Mouse (Mus musculus) large intestine, adult 2 months (tissue): ENCODE results near the gene Il22ra1. TPM values are rescaled to one million over a fixed set of nuclear protein-coding genes. Genes with fewer than 3 reads are reported as not detected.
A peak's percentile ranks its signal among the peaks of the same experiment; 100 is the strongest.

Experiments
- DNase-seq: peaks from one replicate; pipeline ENCODE4 v3.0.0-alpha.2; 2012; ENCODE audit warnings: low read depth, low spot score
- WGBS: fragments of 180-500 bp; shearing (Covaris S2); methylation state at CpG from one replicate; pipeline ENCODE4 v1.1.7; 2018; 5-methylcytosine and 5-hydroxymethylcytosine counted together
- polyA plus RNA-seq: library from polyadenylated mRNA; depleted of rRNA; stranded (reverse); fragments of >200 nt; gene quantifications from 2 replicates; pipeline ENCODE4 v1.2.3, GENCODE M21; 2012

Il22ra1 gene
- polyA plus RNA-seq, 1 experiment: 32.7 TPM

GRCm38 (mm10) chr4:135730204-135730603 is 2.2 kb downstream of the Il22ra1 start:
- no peak for DNase-seq
- 49% methylated on average over 9 of the region's 9 CpGs for WGBS

- 68% methylated on average over 8 of the region's 8 CpGs for WGBS
- DNase-seq: no peak
Observed at GRCm38 (mm10) chr4:135730951-135731350, 3.0 kb downstream of the Il22ra1 start.

DNA sequence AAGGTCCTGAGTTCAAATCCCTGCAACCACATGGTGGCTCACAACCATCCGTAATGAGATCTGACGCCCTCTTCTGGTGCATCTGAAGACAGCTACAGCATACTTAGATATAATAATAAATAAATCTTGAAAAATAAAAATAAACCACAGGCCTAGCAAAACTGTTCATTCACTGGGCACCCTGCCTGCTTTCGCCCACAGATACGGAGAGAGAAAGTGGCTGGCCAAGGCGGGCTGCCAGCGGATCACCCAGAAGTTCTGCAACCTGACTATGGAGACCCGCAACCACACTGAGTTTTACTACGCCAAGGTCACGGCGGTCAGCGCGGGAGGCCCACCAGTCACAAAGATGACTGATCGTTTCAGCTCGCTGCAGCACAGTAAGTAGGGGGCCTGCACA is 5.9 kb downstream of the Il22ra1 start:
- DNase-seq: no peak
- WGBS: 95% methylated on average over 14 of the region's 14 CpGs

DNA sequence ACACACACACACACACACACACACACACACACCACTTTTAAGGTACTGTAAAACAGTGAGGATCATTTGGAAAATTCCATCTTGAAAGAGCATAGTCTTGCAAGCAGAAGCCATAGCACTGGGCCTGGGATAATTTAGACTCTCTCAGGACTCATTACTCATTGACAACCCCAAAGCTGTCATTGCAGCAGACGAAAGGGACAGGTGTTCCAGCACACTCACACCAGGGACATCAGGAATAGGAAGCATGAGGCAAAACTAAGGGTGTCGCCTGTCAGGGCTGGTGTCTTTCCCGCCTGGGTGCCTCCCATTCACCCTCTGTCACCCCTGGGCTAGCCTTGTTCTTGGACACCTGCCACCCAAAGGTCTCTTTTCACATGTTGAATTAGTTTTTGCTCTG is 8.9 kb downstream of the Il22ra1 start:
- 53% methylated on average over 3 of the region's 3 CpGs for WGBS
- DNase-seq: no peak

GRCm38 (mm10) chr4:135738237-135738636 is 10.3 kb downstream of the Il22ra1 start:
- DNase-seq: no peak
- 47% methylated on average over 5 of the region's 5 CpGs for WGBS

DNA sequence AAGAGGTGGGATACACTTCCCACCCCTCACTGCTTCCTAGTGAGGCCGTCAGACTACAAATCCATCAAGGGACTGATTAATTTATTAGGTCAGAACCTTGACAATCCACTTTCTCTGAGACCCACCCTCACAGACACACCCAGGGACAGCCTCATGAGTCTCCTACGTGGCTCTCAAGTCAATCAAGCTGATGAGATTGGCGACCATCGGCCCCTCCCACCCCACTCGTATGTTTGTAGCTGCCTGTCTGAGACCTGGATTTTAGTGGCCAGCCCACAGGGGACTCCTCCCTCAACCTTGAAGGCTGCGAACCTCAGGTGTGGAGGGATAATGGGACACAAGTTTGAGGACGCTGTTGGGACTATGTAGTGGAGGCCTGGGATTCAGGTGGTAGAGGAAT is 11.2 kb downstream of the Il22ra1 start:
- no peak for DNase-seq
- WGBS: 35% methylated on average over 7 of the region's 7 CpGs

- 68% methylated on average over 14 of the region's 14 CpGs for WGBS
- DNase-seq: no peak
Observed at GRCm38 (mm10) chr4:135739672-135740071, 11.7 kb downstream of the Il22ra1 start.

DNA sequence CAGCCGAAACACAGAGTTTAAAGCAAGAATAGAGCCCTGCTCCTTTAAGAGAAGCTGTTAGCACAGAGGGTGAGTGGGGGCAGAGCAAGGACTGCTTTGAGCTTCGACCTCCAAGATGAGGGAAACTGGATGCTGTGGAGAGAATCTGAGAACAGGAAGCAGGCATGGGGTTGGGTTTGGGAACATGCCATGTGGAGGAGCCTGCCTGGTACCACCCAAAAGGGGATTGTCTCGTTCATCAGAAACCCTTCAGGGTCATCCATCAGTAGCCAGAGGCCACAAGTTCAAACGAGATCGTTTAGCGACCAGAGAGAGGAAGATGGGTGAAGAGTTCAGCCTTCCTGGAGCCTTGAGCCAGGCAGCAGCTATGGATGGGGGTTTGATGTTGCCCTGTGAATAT is 15.5 kb downstream of the Il22ra1 start:
- no peak for DNase-seq
- WGBS: 34% methylated on average over 6 of the region's 6 CpGs

DNA sequence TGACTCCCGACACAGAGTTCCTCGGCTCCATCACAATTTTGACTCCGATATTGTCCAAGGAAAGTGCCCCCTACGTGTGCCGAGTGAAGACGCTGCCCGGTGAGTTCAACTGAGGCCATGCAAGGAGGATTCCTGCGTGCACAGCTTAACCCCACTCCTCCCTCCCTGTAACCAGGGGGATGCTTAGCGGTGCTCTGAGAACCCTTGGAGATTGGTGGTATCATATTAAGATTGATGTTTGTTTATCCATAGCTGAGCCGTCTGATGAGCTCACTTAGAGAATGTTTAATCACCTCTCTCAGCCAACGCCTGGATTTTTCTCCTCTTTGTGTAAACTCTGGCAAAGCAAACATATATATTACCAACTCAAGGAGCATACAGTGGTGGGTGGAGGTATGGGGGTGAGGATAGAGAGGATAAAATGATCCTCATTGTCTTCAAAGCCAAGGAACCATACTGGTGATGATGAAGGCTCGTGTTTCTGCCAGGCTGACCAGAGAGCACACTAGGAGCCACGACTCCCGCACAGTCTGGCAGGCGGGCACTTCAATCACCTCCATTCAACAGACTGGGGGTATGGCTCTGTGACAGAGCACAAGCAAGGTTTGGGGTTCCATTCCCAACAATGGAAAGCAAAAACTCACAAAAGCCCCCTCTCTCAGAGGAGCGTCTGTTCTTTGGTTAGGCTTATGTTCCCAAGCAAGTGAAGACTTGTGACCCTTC is 16.9 kb downstream of the Il22ra1 start:
- DNase-seq: no peak
- WGBS: 15% methylated on average over 16 of the region's 16 CpGs

DNA sequence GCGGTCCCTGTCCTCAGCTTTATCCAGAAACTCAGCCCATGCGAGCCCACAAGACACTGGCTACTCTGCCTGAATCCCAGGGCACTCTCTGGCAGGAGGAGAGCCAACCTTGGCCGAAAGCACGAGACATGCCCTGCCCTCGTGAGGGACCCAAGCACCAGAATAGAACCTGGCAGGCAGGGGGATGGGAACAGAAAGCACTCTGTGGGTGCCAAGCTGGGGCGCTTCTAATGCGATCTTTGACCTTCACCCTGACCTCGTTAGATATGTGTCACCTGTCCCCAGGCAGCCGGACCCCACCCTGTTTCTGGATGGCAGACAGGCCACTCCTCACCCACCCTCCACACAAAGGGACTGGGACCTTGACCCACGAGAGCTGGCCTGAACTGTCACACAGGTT is 17.6 kb downstream of the Il22ra1 start:
- 39% methylated on average over 10 of the region's 10 CpGs for WGBS
- DNase-seq: no peak

- no peak for DNase-seq
- 69% methylated on average over 8 of the region's 8 CpGs for WGBS
Observed at GRCm38 (mm10) chr4:135750896-135751295, 22.9 kb downstream of the Il22ra1 start.

DNA sequence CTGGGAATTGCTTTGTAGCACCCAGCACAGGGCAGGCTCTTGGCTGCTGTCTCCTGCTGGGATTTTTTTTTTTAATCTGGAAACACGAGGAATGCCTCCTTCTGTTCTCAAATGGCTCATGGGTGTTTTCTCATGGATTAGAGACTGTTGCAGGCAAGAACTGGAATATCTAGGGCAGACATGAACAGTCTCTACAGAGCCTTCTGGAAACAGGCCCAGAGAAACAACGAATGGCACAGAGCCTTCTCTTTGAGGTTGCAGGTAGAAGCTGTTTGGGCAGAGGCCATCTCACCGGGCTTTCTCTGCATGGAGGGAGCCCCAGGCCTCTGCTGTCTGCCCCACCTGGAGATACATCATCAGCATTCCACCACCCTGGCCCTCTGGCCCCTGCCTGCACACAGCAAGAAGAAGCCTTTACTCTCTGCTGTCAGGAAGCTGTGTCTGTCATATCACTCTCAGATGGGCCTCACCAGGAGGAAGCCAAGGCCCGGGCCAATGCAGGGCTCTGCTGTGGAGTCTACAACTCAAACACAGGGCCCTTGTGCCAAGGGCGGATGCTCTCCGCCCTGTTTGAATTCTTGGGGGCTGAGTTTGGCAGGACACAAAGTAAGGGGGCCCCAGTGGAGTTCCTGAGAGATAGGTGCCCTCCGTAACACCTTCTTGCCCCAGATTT is 24.3 kb downstream of the Il22ra1 start:
- 31% methylated on average over 7 of the region's 7 CpGs for WGBS
- no peak for DNase-seq

DNA sequence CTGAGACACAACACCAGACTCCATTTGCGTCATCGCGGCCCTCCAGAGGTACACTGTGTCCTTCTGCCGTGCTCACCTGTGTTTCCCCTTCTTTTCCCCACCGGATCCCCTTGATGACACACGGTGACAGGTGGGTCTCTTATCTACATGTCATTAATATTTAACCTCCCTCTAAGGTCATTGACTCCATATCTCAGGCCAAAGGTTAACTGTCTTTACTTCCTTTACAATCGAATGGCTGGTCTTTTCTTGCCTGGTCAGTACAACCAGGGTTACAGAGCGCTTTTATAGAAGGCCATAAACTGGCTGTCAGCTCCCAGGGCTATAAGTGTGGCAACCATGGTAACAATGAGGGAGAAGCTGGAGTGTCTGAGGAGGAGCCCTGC is 24.8 kb downstream of the Il22ra1 start:
- DNase-seq: peak; percentile 93
- WGBS: 21% methylated on average over 8 of the region's 8 CpGs

- DNase-seq: no peak
- WGBS: 30% methylated on average over 4 of the region's 4 CpGs
Observed at GRCm38 (mm10) chr4:135758331-135758730, 30.4 kb downstream of the Il22ra1 start.

GRCm38 (mm10) chr4:135758825-135759224 is 30.9 kb downstream of the Il22ra1 start:
- DNase-seq: no peak
- 48% methylated on average over 6 of the region's 6 CpGs for WGBS

- 63% methylated on average over 10 of the region's 10 CpGs for WGBS
- DNase-seq: no peak
Observed at GRCm38 (mm10) chr4:135759356-135759976, 31.5 kb downstream of the Il22ra1 start, which contains the start of gene Myom3. Gene Myom3, plus strand, starts transcription at chr4:135759715.

DNA sequence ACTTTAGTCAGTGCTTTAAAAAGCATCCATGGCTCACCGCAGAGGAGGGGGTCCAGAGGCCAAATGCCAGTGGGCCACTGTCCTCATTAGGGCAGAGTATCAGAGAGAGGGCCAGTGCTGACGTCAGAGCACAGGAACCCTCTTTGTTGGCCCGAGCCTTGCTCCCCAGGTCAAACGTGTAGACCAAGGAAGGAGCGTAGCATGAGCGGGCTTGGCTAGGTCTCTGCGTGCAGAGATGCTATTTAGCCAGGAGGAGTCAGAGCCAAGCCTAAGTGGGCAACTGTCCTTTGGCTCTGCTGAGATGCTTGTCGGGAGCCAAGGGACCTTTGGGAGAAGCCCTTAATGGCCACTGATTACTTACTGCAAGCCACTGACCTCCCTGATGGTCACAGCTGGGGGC is 33.1 kb downstream of the Il22ra1 start:
- no peak for DNase-seq
- 85% methylated on average over 8 of the region's 8 CpGs for WGBS

- no peak for DNase-seq
Observed at GRCm38 (mm10) chr4:135761569-135761968, 33.6 kb downstream of the Il22ra1 start.

GRCm38 (mm10) chr4:135762251-135762906 is 34.4 kb downstream of the Il22ra1 start:
- 4% methylated on average over 19 of the region's 19 CpGs for WGBS
- no peak for DNase-seq

More at GRCm38 (mm10) chr4:135761569-135761968, 33.6 kb downstream of the Il22ra1 start:
- 70% methylated on average over 7 of the region's 7 CpGs for WGBS

GRCm38 (mm10) chr4:135764700-135765099 is 36.7 kb downstream of the Il22ra1 start:
- no peak for DNase-seq
- WGBS: 94% methylated on average over 13 of the region's 13 CpGs
